Mouse (Mus musculus) layer of hippocampus, adult 8-10 months (tissue): ENCODE data around the gene Car15. TPM values are rescaled to one million over a fixed set of nuclear protein-coding genes. Genes with fewer than 3 reads are reported as not detected.

Experiments
- DNase-seq, 2 experiments: peaks; one replicate each; pipeline ENCODE4 v3.0.0; 2022; ENCODE audit warnings: low spot score in 2 of 2
- total RNA-seq, 4 experiments: library from RNA; stranded (reverse); gene quantifications; 2 replicates each; pipeline ENCODE4 v1.2.4; 2022

Gene Car15
- total RNA-seq, 4 experiments from 2014 or later: 9.4 to 15.9 (median 12.6) TPM

DNA sequence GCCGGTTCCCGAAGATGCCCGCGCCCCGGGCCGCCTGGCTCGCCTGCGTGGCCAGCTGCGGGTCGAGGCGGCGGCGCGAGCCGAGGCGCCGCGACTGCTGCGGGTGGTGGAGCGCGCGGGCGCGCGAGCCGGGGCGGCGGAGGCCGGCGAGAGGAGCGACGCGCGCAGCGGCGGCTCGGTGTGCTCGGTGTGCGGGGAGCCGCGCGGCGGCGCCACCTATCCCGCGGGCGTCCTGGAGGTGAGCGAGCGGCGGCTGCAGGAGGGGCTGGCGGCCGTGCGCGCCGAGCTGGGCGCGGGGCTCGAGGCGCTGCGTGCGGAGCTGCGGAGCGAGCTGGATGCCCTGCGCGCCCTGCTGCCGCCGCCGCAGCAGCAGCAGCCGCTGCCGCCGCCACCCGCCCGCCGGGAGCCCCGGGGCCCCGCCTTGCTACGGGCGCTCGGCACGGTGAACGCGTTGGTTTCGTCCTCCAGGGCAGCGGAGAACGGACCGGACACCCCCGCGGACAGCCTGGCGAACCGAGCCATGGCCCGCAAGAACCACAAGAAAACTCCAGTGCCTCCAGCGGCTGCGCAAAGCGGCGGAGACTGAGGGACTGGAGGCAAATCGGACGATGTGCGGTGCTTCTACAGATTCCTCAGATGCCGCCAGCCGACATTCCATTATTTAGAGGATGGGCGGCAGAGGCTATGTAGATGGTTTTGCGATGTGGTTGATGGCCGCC, 4.3 kb downstream of the Car15 start:
- DNase-seq: peak in 1 of 2 experiments; percentile 58

DNA sequence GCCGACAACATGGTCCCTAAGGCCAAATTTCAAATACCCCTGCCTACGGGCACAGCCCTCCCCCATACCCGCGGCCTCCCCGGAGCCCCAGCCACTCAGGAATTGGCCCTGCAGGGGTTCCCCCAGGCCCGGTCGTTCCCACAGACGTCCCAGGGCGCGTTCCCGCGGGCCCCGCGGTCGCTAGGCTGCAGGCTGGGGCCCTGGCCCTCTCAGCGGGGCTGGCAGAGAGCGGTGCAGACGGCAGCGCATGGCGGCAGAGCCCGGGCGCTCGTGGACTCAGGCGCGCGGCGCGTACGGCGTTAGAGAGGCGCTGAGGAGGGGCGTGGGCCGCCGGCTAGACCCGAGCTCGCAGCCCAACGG, 4.9 kb downstream of the Car15 start:
- no peak for DNase-seq

DNA sequence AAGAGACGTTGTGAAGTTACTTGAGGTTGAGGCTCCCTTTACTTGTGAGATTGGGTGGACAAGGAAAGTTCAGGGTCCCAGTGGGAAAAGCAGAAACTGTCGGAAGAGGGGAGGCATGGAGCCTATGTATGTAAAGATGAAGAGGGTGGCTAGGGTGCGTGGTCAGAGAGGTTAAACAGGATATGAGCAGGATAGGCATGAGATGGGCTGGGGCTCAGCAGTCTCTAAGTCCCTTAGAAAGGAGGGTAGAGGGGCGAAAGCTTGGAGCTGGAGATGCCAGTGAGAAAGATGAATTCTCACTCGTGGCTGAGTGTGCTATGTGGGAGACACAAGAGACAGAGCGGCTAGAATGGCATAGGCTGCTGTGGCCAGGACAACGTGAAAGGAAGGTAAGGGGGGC, 5.3 kb downstream of the Car15 start, which contains the start of gene B830017H08Rik:
Gene B830017H08Rik (plus strand): TSS at position 301 of the 400 bp plus-strand sequence.
- DNase-seq: no peak

DNA sequence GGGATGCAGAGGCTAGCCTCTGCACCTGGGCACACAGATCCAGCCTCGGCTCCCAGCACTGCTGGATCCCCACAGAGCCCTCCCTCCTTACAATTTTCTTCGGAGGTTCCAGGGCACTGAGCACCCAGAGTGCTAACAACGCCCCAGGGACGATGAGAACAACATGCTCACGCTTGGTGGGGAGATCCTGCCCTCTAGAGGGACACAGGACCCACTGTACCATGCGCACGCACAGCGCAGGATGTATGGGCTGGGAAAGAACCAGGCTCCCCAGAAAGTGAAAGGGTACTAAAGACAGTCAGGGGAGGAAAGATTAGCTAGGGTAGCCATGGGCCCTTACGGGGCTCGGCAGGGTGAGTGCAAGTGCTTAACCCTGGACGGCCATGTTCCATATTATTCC, 6.4 kb downstream of the Car15 start:
- DNase-seq: no peak

DNA sequence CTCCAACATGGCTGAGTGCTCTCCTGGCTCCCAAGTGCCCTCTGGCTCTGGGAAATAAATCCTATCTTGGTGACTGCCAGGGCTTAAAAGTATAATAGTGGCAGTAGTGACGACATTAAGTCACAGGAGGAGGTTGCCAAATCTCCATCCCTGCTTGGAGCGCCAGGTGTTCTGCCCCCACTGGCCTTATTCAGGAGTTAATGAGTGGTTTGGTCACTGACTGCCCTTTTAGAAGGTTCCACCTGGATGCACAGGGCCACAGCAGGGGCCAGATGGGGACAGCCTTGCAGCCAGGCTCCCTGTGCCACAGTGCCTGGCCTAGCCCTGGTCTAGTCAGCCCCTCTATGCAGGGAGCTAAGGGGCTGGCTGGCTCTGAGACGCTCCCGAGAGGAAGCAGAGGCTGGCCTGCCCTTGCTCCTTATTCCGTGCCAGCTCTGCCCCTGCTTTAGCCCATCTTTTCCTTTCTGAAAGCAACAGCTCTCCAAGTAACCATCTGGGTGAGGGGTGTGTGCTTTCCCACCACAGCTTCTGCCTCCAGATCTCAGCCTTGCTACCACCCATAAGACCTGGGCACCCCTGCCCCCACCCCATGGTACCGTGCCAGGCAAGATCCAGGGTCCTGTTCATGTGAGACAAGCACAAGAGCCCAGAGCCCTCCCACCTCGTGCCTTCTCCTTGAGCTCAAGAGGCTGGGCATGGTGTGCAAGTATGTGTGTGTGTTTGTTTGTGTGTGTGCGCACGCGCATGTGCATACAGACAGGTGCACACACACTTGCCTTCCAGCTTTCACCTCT, 7.6 kb downstream of the Car15 start:
- DNase-seq: no peak

DNA sequence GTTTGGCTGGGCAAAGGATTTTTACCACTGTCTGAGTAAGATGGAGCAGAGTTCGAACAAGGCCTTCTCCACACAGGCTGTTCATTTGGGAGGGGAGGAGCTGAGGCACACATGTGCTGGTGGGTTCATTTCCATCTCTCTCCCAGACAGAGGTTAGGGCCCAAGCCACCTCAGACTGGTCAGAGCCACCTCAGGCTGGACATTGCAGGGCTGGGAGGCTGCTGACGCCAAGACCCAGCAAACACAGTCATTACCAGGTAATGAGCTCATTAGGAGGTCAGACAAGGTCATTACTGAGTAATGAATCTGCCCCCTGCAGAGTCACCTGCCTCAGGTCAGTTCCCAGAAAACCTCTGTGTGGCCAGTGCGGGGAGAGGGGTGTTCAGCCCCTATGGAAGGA, 9.3 kb downstream of the Car15 start:
- no peak for DNase-seq

DNA sequence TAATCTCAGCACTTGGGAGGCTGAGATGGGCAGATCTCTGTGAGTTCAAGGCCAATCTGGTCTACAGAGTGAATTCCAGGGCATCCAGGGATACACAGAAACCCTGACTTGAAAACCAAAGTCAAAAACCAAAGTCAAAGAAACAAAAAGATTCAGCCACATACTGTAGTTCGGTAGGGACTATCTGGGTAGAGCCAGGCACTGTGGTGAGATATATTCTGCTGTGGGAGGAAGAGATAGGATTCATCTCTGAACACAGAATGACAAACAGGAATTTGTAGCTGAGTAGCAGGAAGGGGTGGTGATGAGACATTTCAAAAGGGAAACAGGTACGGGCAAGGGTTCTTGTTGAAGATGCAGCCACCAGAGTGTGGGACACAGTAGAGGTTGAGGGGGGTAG, 9.9 kb downstream of the Car15 start:
- no peak for DNase-seq

DNA sequence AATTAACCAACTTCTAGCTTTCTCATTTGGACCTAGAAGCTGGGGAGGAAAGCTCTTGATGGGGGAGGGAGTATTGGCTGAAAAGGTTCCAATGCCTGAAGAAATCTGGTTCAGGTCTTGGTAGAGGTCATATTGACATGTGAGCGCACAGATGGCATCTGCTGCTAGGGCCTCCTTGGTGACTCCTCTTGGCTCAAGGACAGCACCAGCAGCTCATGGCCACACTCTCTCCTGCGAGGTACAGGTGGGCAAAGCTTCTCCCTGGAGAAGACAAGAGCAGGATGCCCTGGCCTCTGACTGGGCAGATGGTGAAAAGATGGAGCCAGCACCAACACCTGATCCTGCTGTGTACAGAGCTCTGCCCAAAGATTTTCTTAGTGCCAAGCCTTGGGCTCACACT, 11.7 kb downstream of the Car15 start:
- no peak for DNase-seq

DNA sequence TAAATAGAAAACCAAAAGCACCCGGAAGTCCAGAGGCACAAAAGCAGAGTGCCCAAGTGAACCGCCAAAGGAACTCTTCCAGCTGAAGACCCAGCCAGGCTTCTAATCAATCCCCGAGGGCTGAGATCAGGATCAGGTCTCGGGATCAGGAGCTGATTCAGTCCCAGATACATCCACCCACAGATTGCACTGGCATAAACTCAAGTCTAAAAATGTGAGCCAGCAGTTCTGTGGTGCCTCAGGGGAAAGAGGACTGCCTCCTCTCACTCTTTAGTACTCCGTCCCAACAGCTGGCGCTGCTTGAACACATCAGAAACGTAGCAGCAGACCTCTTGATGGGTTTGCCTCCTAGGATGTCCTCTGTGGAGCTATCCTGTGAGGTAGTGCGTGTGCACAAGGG, 21.6 kb downstream of the Car15 start:
- no peak for DNase-seq

DNA sequence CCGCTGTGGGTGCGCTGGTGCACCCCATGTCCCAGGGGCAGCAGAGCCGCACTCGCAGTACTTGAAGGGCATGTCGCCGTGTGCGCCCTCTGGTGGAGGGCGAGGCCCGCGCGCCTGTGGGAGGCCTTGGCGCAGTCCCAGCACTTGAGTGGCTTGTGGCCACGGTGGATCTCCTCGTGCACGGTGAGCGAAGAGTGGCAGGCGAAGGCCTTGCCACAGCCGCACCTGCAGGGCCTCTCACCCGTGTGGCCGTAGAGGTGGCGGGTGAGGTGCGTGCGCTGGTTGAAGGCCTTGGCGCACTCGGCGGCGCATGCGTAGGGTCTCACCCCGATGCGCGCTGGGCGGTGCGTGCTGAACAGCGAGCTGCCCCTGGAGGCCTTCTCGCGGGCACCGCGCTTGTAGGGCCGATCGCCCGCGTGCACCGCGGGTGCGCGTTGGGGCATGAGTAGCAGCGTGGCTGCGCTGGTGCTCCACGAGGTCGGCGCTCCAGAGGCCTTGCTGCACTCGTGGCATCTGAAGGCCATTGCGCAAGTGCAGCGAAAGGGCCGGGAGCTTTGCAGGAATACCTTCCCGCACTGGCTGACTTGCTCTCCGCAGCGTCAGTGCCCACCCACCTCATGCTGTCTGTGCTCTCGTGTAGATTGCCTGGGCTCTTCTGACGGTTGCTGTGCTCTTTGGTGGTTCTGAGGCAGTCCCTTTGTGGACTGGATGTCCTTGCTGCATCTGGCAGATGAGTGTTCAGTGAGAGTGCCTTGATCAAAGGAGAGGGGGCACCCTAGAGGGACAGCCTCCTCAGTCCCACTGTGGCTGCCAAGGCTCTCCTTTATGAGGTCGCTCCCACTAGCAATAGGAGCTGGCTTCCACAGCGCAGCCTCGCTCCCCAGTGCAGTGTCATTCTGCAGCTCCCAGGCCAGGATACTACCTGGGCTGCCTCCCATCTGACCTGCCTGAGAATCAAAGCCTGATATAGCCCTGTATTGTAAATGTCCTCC, 22.5 kb downstream of the Car15 start:
- DNase-seq: peak in 1 of 2 experiments; percentile 58

DNA sequence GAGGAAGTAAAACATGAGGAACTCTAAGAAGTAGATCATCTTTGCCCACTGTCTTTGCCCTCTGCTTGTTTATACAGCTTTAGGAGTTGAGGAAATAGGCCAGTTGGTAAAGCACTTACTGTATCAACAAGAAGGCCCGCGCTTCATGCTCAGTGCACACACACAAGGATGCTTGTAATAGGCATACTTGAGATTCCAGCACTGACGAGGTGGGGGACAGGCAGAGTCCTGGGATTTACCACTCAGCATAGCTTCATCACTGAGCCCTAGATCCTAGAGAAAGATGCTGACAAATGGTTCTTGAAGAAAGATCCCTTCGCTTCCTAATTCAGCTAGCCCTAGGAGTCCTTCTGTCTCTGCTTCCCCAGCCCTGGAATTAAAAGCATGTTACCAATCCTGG, 25.0 kb downstream of the Car15 start:
- no peak for DNase-seq

DNA sequence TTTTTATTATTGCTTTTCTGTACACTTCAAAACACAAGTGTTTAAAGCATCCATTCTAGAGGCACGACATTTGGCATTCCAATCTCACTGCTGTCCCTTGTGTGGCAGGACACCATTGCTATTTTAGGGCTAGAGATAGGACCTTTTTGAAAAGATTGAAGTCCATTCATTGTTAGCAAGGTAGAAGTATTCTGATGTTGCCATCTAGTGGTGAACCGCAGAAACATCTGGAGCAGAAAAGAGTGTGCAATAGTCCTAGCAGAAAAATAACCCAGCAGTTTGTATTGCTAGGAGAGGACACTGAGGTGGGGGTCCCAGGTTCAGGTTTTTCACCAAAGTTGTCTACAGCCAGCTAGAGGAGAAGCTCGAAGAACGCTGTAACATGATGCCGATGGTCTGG, 26.0 kb downstream of the Car15 start:
- DNase-seq: no peak

DNA sequence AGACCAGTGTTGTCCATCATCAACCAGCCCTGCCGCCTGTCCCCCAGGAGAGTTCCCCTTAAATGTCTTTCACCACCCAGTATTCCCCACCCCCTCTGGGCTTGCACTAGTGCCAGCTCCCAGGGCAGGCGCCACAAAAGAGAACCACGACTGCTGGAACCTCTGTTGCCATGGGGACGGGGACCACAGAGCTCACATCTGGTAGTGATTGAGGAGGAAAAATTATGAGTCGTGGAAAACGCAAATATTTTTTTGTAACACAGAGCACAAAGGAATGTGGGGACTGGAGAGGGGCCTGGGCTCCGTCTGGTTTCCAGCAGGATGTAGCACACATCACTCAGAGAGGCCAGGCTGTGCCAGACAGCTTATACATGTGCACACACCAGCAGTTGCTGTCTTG, 28.5 kb downstream of the Car15 start:
- DNase-seq: no peak

DNA sequence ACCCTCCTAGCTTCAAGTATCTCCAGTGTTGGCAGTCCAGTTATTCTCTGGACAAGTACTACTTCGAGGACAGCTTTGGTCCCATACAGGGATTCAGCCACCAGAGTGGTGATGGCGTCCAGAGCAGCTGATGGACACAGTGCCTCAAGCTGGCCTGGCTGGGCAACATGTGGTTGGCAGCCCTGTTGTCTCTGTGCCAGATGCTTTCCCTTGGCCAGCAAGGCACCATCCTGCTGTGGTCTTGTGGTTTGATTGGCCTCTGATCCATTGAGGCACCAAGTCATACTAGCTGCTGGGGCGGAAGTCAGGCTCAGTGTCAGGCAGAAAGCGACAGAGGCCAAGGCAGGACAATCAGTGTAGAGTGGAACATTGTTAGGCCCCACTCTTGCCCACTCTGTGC, 29.0 kb downstream of the Car15 start:
- no peak for DNase-seq

DNA sequence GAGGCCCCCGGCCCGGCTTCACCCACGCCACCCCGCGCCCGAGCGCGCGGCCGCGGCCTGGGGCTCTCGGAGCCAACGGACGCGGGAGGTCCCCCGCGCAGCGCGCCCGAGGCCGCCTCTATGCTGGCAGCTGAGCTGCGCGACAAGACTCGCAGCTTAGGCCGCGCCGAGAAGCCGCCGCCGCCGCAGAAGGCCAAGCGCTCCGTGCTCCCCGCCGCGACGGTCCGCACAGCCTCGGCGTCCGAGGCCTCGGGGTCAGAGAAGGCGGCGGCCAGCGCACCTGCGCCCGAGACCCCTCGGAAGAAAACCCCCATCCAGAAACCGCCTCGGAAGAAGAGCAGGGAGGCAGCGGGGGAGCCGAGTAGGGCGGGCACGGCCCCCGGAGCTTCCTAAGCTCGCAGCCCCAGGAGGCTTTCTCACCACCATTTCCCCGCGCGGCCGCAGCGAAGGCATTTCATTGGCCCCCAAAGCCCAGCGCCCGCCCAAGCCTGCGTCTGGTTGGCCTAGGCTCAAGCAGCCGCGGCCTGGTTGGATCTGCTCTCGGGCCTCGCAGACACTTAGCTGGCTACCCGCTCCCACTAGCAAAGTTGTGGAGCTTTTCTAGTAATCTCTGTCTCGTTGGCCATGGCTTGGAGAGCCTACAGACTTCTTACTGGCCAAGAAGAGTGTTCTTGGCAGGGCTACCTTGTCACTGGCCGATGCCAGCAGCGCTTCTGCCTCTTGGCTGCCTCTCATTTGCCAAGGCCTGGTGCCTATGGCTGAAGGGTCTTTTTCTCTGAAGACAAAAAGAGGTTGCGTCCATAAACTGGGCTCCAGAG, 30.8 kb downstream of the Car15 start:
- DNase-seq: peak; percentile 75 to 85

DNA sequence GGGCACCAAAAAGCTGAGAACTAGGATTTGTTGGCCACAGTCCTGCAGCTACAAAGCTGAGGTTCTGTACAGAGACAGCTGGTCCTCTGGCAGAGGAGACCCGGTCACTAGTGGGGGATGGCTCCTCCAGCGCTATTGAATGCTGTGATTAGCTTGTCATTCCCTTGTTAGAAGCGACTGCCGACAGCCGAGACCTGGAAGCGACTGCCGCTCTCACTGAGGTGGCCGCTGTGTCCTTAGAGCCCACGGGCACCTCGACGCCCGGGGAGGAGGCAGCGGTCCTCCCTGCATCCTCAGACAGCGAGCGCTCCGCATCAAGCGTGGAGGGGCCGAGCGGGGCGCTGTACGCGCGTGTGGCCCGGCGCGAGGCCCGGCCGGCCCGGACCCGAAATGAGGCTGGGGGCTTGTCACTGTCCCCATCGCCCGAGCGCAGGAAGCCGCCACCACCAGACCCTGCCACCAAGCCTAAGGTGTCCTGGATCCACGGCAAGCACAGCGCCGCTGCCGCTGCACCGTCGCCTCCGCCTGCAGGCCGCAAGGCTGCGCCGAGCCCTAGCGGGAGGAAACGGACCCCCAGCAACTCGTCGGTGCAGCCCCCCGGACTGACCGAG, 31.5 kb downstream of the Car15 start:
- peak in 1 of 2 experiments; percentile 41 for DNase-seq

DNA sequence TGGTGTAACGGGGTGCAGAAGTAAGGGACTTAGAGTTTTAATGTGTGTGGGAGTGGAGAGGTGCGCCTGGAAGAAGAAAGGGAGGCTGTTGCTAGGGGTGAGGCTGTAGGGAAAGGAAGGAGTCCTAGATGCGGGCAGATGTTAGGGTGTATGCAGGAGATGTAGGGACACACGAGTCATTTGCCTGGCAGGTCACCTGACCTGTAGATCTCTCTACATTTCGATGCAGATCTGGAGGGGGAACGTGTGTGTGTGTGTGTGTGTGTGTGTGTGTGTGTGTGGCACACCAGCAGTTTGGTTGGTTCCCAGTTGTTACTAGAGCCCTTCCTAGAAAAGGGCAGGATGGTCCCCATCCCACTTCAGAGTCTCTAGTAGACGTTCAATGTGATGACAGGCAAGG, 33.2 kb downstream of the Car15 start:
- no peak for DNase-seq

DNA sequence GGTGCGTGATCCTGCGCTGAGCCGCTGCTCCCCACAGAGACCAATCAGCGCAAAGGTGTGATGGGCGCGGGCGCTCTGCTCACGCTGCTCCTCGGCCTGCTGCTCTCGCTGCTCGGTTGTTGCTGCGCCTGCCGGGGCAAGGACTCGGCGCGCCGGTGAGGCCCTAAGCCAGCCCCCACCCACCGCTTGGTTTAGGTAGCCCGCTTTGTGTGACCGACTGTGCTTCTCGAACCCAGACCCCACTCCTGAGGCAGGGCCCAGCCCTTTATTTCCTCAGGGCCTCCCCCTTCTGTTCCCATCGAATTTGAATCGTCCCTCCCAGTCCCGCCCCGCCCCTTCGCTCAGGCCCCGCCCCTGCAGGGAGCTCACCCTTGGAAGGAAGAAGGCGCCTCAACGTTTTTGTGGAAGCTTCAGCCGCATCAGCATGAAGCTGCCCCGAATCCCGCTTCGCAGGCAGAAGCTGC, 33.7 kb downstream of the Car15 start:
- no peak for DNase-seq

DNA sequence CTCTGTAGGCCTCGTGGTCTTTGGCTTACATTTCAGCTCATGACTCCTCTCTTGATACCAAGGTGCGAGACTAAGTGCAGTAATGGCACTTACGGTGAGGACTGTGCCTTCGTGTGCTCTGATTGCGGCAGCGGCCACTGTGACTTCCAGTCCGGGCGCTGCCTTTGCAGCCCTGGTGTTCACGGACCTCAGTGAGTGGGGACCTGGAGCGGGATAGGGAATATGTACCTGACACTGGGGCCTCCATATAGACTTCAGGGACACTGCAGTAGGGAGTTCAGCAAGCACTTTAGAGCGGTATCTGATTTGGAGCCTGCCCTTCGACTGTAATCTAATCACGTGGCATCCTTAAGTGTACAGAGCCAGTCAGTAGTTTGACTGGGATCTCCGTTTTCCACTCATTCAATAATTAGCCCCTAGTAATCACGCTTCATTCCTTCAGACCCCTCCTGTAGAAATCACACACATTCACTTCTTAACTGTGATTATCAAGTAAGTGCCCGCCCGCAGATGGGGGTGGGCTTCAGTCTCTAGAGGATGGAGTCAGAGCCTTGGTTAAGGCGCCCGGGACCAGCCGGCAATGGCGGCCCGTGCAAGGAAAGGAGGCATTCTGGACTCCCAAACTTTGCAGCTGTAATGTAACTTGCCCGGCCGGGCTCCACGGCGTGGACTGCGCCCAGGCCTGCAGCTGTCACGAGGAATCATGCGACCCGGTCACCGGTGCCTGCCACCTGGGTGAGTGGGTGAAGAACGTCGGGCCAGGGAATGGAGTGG, 34.3 kb downstream of the Car15 start:
- DNase-seq: no peak
